Mouse (Mus musculus): ENCODE data around the gene Gspt1. TPM values are rescaled to one million over a fixed set of nuclear protein-coding genes. Genes with fewer than 3 reads are reported as not detected.

Gene Gspt1
- total and polyA plus RNA-seq, 3 experiments: 84.4 to 547 (median 376) TPM

DNA sequence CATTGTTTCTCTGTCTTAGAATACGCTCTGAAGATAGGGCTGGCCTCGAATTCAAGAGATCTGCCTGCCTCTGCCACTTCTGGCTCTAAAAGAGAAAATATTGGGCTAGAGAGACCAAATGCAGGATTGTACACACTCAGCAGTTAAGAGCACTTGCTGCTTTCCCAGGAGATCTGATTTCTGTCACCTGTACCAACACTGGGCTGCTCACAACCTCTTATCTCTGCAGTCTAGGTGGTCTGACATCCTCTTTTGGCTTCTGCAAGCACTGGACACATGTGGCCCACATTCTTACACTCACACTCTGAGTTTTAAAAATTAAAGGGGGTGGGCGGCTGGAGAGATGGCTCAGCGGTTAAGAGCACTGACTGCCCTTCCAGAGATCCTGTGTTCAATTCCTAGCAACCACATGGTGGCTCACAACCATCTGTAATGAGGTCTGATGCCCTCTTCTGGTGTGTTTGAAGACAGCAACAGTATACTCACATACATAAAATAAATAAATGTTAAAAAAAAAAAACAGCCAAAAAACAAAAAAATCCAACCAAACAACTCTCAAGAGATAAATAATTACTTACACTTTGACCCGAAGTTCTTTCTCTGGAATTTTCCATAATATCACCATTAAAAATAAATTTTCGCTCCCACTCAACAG is 52.3 kb downstream of the Gspt1 start:
- peak in 1 of 3 experiments; percentile 26; a peak in 1 of 6 replicates for TF ChIP-seq CTCF (IDR thresholded peaks at IDR 0.05 in 2 of 3, conservative IDR thresholded peaks at IDR 0.05 in 1 of 3; ENCODE audit: control insufficient read depth in 1 of 3, insufficient read depth in 1 of 3, low read depth in 2 of 3, low read length in 3 of 3, poor library complexity in 1 of 3, severe bottlenecking in 1 of 3)
- TF ChIP-seq GATA1 (IDR thresholded peaks at IDR 0.05; ENCODE audit: low read depth, low read length): peak; percentile 30; the same call in 1 of the 2 replicates
- no peak for TF ChIP-seq HCFC1 (IDR thresholded peaks at IDR 0.05; ENCODE audit: low read depth, low read length)
- no peak for TF ChIP-seq MAZ (IDR thresholded peaks at IDR 0.05; ENCODE audit: low read depth, low read length)
- no peak for TF ChIP-seq SMC3 (IDR thresholded peaks at IDR 0.05; ENCODE audit: low read depth, low read length)
- TF ChIP-seq TBP (IDR thresholded peaks at IDR 0.05; ENCODE audit: low read depth, low read length): peak; percentile 7; the same call in 1 of the 2 replicates
- peak overlapping the region; percentile 80 to 84 for H3K4me3 ChIP-seq (ENCODE audit: control insufficient read depth in 1 of 2, insufficient read depth in 1 of 2, low read depth in 2 of 2, low read length in 2 of 2)
- peak; percentile 54 for DNase-seq (ENCODE audit: low read depth, low spot score)
- peaks cover 28 to 51% of the 10 kb centered on the region in 2 experiments for H3K36me3 ChIP-seq (ENCODE audit: control insufficient read depth in 1 of 2, insufficient read depth in 2 of 2, low read length in 2 of 2)
- no peaks in the 10 kb centered on the region for H3K27me3 ChIP-seq (ENCODE audit: control insufficient read depth in 1 of 2, insufficient read depth in 2 of 2, low read length in 2 of 2)
- H3K4me1 ChIP-seq (ENCODE audit: control insufficient read depth in 1 of 2, insufficient read depth in 2 of 2, low read length in 2 of 2): peaks cover 2 to 18% of the 10 kb centered on the region in 2 experiments; a peak in 3 of 4 replicates
- peaks cover 47% of the 10 kb centered on the region for H3K79me2 ChIP-seq (ENCODE audit: control insufficient read depth, insufficient read depth, low read length, poor library complexity)
- H3K9ac ChIP-seq (ENCODE audit: control insufficient read depth, low read depth, low read length, poor library complexity, severe bottlenecking): peak overlapping the region; percentile 95
- H3K9me3 ChIP-seq (replicated peaks; ENCODE audit: insufficient read depth, low read length): no peaks in the 10 kb centered on the region
- H3K27ac ChIP-seq (ENCODE audit: control insufficient read depth, low read depth, low read length): no peak overlapping the region

DNA sequence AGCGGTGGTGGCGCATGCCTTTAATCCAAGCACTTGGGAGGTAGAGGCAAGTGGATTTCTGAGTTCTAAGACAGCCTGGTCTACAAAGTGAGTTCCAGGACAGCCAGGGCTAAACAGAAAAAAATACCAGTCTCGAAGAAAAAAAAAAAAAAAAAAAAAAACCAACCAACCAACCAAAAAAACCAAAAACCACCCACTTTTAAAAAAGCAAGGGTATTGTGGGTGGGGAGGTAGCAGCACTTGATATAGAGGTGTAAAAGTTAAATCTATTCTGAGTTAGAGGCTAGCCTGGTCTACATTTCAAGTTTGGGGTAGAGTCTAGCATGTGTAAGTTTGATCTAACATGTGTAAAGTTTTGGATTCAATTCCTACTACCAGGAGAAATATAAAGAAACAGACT is 53.9 kb downstream of the Gspt1 start:
- Histone ChIP-seq H3K4me1 (ENCODE audit: control insufficient read depth in 1 of 2, insufficient read depth in 2 of 2, low read length in 2 of 2) (peaks cover 2 to 18% of the 10 kb centered on the region in 2 experiments; a peak in 3 of 4 replicates), H3K9me3 (replicated peaks; ENCODE audit: insufficient read depth, low read length) (no peaks in the 10 kb centered on the region), H3K9ac (ENCODE audit: control insufficient read depth, low read depth, low read length, poor library complexity, severe bottlenecking) (no peak overlapping the region), H3K79me2 (ENCODE audit: control insufficient read depth, insufficient read depth, low read length, poor library complexity) (peaks cover 47% of the 10 kb centered on the region), H3K4me3 (ENCODE audit: control insufficient read depth in 1 of 2, insufficient read depth in 1 of 2, low read depth in 2 of 2, low read length in 2 of 2) (no peak overlapping the region), H3K36me3 (ENCODE audit: control insufficient read depth in 1 of 2, insufficient read depth in 2 of 2, low read length in 2 of 2) (peaks cover 39 to 53% of the 10 kb centered on the region in 2 experiments), H3K27me3 (ENCODE audit: control insufficient read depth in 1 of 2, insufficient read depth in 2 of 2, low read length in 2 of 2) (no peaks in the 10 kb centered on the region), H3K27ac (ENCODE audit: control insufficient read depth, low read depth, low read length) (no peak overlapping the region)
- no peak for TF ChIP-seq ZKSCAN1 (IDR thresholded peaks at IDR 0.05; ENCODE audit: low read depth, low read length)
- peak; percentile 69 for TF ChIP-seq ZNF384 (IDR thresholded peaks at IDR 0.05; ENCODE audit: low read depth, low read length)
- no peak for DNase-seq (ENCODE audit: low read depth, low spot score)

DNA sequence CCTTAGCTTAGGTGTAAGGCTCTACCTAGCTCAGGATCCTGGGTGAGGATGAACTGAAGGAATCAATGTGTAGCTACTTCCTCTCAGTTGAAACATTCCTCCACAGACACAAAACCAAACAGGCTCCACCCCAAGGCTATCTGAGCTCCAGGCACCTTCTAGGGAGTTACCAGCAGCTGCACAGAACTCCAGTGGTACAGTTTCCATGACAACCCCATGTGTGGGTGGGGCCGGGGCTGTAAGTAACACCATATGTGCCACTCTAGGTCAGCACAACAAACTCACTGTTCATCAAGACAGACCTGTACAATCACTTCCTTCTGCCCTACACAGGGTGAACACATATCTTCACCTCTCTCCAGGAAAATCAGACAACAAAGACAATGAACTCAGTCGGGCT is 55.7 kb downstream of the Gspt1 start:
- TF ChIP-seq USF1 (IDR thresholded peaks at IDR 0.05; ENCODE audit: low read depth, low read length) (no peak), HCFC1 (IDR thresholded peaks at IDR 0.05; ENCODE audit: low read depth, low read length) (no peak), NRF1 (IDR thresholded peaks at IDR 0.05; ENCODE audit: insufficient read depth, low read depth, low read length, poor library complexity, severe bottlenecking) (no peak), ELF1 (IDR thresholded peaks at IDR 0.05; ENCODE audit: low read depth, low read length) (no peak), KAT2A (conservative IDR thresholded peaks at IDR 0.05; ENCODE audit: low read depth, low read length) (no peak), ZC3H11A (IDR thresholded peaks at IDR 0.05; ENCODE audit: low read depth, low read length) (no peak), MYB (IDR thresholded peaks at IDR 0.05; ENCODE audit: low read depth, low read length) (no peak), POLR2AphosphoS2 (IDR thresholded peaks at IDR 0.05; ENCODE audit: low read length) (no peak), POLR2A (IDR thresholded peaks at IDR 0.05; ENCODE audit: control insufficient read depth in 1 of 2, insufficient read depth in 1 of 2, low read depth in 1 of 2, low read length in 2 of 2, poor library complexity in 1 of 2) (no peak), RCOR1 (IDR thresholded peaks at IDR 0.05; ENCODE audit: low read depth, low read length) (no peak), ETS1 (IDR thresholded peaks at IDR 0.05; ENCODE audit: low read depth, low read length) (no peak), GATA1 (IDR thresholded peaks at IDR 0.05; ENCODE audit: low read depth, low read length) (no peak), POLR2AphosphoS5 (IDR thresholded peaks at IDR 0.05; ENCODE audit: borderline replicate concordance, low read depth, low read length) (no peak), MAFK (IDR thresholded peaks at IDR 0.05; ENCODE audit: borderline replicate concordance, low read depth, low read length) (no peak), NELFE (IDR thresholded peaks at IDR 0.05; ENCODE audit: low read depth, low read length) (no peak), MEF2A (IDR thresholded peaks at IDR 0.05; ENCODE audit: extremely low read depth, insufficient replicate concordance, low read depth, low read length, poor library complexity, severe bottlenecking) (no peak), E2F4 (IDR thresholded peaks at IDR 0.05; ENCODE audit: borderline replicate concordance, low read depth, low read length) (no peak)
- peak; percentile 80 for DNase-seq (ENCODE audit: low read depth, low spot score)

More for the DNA sequence above, 55.7 kb downstream of the Gspt1 start:
- no peak overlapping the region for H3K4me3 ChIP-seq (ENCODE audit: control insufficient read depth in 1 of 2, insufficient read depth in 1 of 2, low read depth in 2 of 2, low read length in 2 of 2)
- no peak overlapping the region for H3K27ac ChIP-seq (ENCODE audit: control insufficient read depth, low read depth, low read length)
- H3K9ac ChIP-seq (ENCODE audit: control insufficient read depth, low read depth, low read length, poor library complexity, severe bottlenecking): no peak overlapping the region
- H3K4me1 ChIP-seq (ENCODE audit: control insufficient read depth in 1 of 2, insufficient read depth in 2 of 2, low read length in 2 of 2): peaks cover 2 to 8% of the 10 kb centered on the region in 2 experiments; a peak in 2 of 4 replicates
- no peaks in the 10 kb centered on the region for H3K27me3 ChIP-seq (ENCODE audit: control insufficient read depth in 1 of 2, insufficient read depth in 2 of 2, low read length in 2 of 2)
- H3K9me3 ChIP-seq (replicated peaks; ENCODE audit: insufficient read depth, low read length): no peaks in the 10 kb centered on the region
- H3K36me3 ChIP-seq (ENCODE audit: control insufficient read depth in 1 of 2, insufficient read depth in 2 of 2, low read length in 2 of 2): peaks cover 43 to 45% of the 10 kb centered on the region in 2 experiments
- peaks cover 34% of the 10 kb centered on the region for H3K79me2 ChIP-seq (ENCODE audit: control insufficient read depth, insufficient read depth, low read length, poor library complexity)

Measured in MEL (cell line).